ENCODE assay signal across 12 mouse cellular contexts in genomic region chr7:43607743-43608287, GRCm38 (mm10). TPM values are rescaled to one million over a fixed set of nuclear protein-coding genes. Genes with fewer than 3 reads are reported as not detected.
DNase-seq lines count a peak whose midpoint lies in the region; ATAC-seq lines count a peak whose summit lies in the region.
"Had no signal": no experiment of that assay in that cellular context is flagged by ENCODE, and none has a peak within 500 bp of the region (broad histone marks: within the 10 kb centered on the region; RNA-seq: fewer than 3 reads in every experiment).

No protein-coding gene starts in this region.

- H3K27me3 ChIP-seq in forebrain, embryonic 12.5 days = no peaks in the 10 kb centered on the region
- H3K27me3 ChIP-seq in limb, embryonic 13.5 days = peaks cover 9% of the 10 kb centered on the region; the same call in 1 of the 2 replicates
- H3K27me3 ChIP-seq in neural tube, embryonic 14.5 days (ENCODE audit: control insufficient read depth, insufficient read depth, low read length) = no peaks in the 10 kb centered on the region
- H3K27me3 ChIP-seq: CH12.LX had no signal

- DNase-seq in lung, adult 18-20 months = peak; percentile 1 to 10
- DNase-seq in lung, postnatal 10 days = no peak
- no peak for DNase-seq in urinary bladder, adult 18-20 months (ENCODE audit: low spot score in 2 of 2)
- DNase-seq in layer of hippocampus, postnatal 36 days = no peak
- no peak for DNase-seq in layer of hippocampus, adult 9-11 months
- DNase-seq: gastrocnemius, postnatal 25 days had no signal

- no peaks in the 10 kb centered on the region; the same call in 1 of the 2 replicates for H3K4me1 ChIP-seq in forebrain, embryonic 12.5 days
- H3K4me1 ChIP-seq in limb, embryonic 13.5 days = no peaks in the 10 kb centered on the region
- H3K4me1 ChIP-seq in neural tube, embryonic 14.5 days (ENCODE audit: control insufficient read depth, insufficient read depth, low read length) = 0 out of 2 replicates have a peak, but pooled peaks cover 3% of the 10 kb centered on the region

- 51% methylated on average over 5 of the region's 5 CpGs for WGBS in forebrain, embryonic 12.5 days
- WGBS in limb, embryonic 13.5 days = 36% methylated on average over 5 of the region's 5 CpGs
- WGBS in neural tube, embryonic 14.5 days = 40% methylated on average over 5 of the region's 5 CpGs

- peak overlapping the region; percentile 46; the same call in 1 of the 2 replicates for H3K4me3 ChIP-seq in forebrain, embryonic 12.5 days (replicated peaks)
- no peak overlapping the region for H3K4me3 ChIP-seq in limb, embryonic 13.5 days
- no peak overlapping the region for H3K4me3 ChIP-seq in neural tube, embryonic 14.5 days (ENCODE audit: low read depth, low read length)

- no peak overlapping the region for H3K9ac ChIP-seq in forebrain, embryonic 12.5 days
- H3K9ac ChIP-seq in limb, embryonic 13.5 days = no peak overlapping the region
- no peak overlapping the region for H3K9ac ChIP-seq in neural tube, embryonic 14.5 days (replicated peaks; ENCODE audit: low read depth, low read length)

- no peaks in the 10 kb centered on the region for H3K9me3 ChIP-seq in forebrain, embryonic 12.5 days
- no peaks in the 10 kb centered on the region for H3K9me3 ChIP-seq in limb, embryonic 13.5 days
- H3K9me3 ChIP-seq in neural tube, embryonic 14.5 days (ENCODE audit: control insufficient read depth, low read length) = no peaks in the 10 kb centered on the region

- H3K36me3 ChIP-seq in forebrain, embryonic 12.5 days (replicated peaks) = no peaks in the 10 kb centered on the region
- H3K36me3 ChIP-seq in limb, embryonic 13.5 days = no peaks in the 10 kb centered on the region
- no peaks in the 10 kb centered on the region for H3K36me3 ChIP-seq in neural tube, embryonic 14.5 days (ENCODE audit: control insufficient read depth, insufficient read depth, low read length)

- no peak overlapping the region for H3K27ac ChIP-seq in forebrain, embryonic 12.5 days
- no peak overlapping the region for H3K27ac ChIP-seq in limb, embryonic 13.5 days
- no peak overlapping the region for H3K27ac ChIP-seq in neural tube, embryonic 14.5 days (ENCODE audit: low read depth, low read length)

- no peak for ATAC-seq in forebrain, embryonic 12.5 days (ENCODE audit: low FRiP score)
- ATAC-seq in limb, embryonic 13.5 days (ENCODE audit: low FRiP score, low read depth) = no peak
- ATAC-seq in neural tube, embryonic 14.5 days (ENCODE audit: low read depth) = no peak

- peak overlapping the region; percentile 87 for H3K4me2 ChIP-seq in forebrain, embryonic 12.5 days
- H3K4me2 ChIP-seq in limb, embryonic 13.5 days (replicated peaks) = peak overlapping the region; percentile 79
- peak overlapping the region; percentile 71 for H3K4me2 ChIP-seq in neural tube, embryonic 14.5 days (ENCODE audit: low read depth, low read length)

RNA-seq across cellular contexts. Expression of gene Zfp819, which starts 0.8 kb away (rescaled TPM):
- 0.61 and 0.73 TPM in 2 replicates for polyA plus RNA-seq in forebrain, embryonic 12.5 days (2016; fragmentation: Nextera tagmentation; extraction: Ambion mirVana)
- 0.27 and 0.33 TPM in 2 replicates for polyA plus RNA-seq in limb, embryonic 13.5 days (2015; fragmentation: Nextera tagmentation; extraction: Ambion mirVana)
- polyA plus RNA-seq in neural tube, embryonic 14.5 days (2014; fragmentation: Nextera tagmentation; extraction: Ambion mirVana) = 0.24 and 0.44 TPM in 2 replicates
- total RNA-seq in layer of hippocampus, postnatal 36 days (2021) = under 1 TPM; 0.15 to 0.20 TPM
- total RNA-seq: CH12.LX; gastrocnemius, postnatal 25 days had no signal
- polyA plus RNA-seq: intestine, embryonic 14.5 days had no signal

RNA-seq across cellular contexts. Expression of gene Ceacam18, which starts 26.7 kb away (rescaled TPM):
- not detected in 2 replicates for polyA plus RNA-seq in forebrain, embryonic 12.5 days (2016; fragmentation: Nextera tagmentation; extraction: Ambion mirVana)
- polyA plus RNA-seq in limb, embryonic 13.5 days (2015; fragmentation: Nextera tagmentation; extraction: Ambion mirVana) = not detected in 2 replicates
- 0.13 and 0.20 TPM in 2 replicates for polyA plus RNA-seq in neural tube, embryonic 14.5 days (2014; fragmentation: Nextera tagmentation; extraction: Ambion mirVana)
- total RNA-seq in layer of hippocampus, postnatal 36 days (2021) = under 1 TPM in 1 of 2 experiments, not detected in 1; 0.25 TPM
- total RNA-seq: CH12.LX; gastrocnemius, postnatal 25 days had no signal
- polyA plus RNA-seq: limb, embryonic 14.5 days had no signal

RNA-seq across cellular contexts. Expression of gene Zfp719, which starts 28.4 kb away (rescaled TPM):
- 14.6 and 17.1 TPM in 2 replicates for polyA plus RNA-seq in forebrain, embryonic 12.5 days (2016; fragmentation: Nextera tagmentation; extraction: Ambion mirVana)
- 14.4 and 15.4 TPM in 2 replicates for polyA plus RNA-seq in limb, embryonic 13.5 days (2015; fragmentation: Nextera tagmentation; extraction: Ambion mirVana)
- polyA plus RNA-seq in neural tube, embryonic 14.5 days (2014; fragmentation: Nextera tagmentation; extraction: Ambion mirVana) = 16.5 and 19.8 TPM in 2 replicates
- 10 to 100 TPM; 22.0 to 22.1 TPM for total RNA-seq in layer of hippocampus, postnatal 36 days (2021)

RNA-seq across cellular contexts. Expression of gene Zfp658, which starts 45.8 kb away (rescaled TPM):
- 7.5 and 7.8 TPM in 2 replicates for polyA plus RNA-seq in forebrain, embryonic 12.5 days (2016; fragmentation: Nextera tagmentation; extraction: Ambion mirVana)
- polyA plus RNA-seq in limb, embryonic 13.5 days (2015; fragmentation: Nextera tagmentation; extraction: Ambion mirVana) = 4.8 and 4.9 TPM in 2 replicates
- 7.8 and 10.7 TPM in 2 replicates for polyA plus RNA-seq in neural tube, embryonic 14.5 days (2014; fragmentation: Nextera tagmentation; extraction: Ambion mirVana)
- 1 to 10 TPM; 5.5 to 6.6 TPM for total RNA-seq in layer of hippocampus, postnatal 36 days (2021)

RNA-seq across cellular contexts. Expression of gene Siglece, which starts 52.1 kb away (rescaled TPM):
- 0.17 and 0.35 TPM in 2 replicates for polyA plus RNA-seq in forebrain, embryonic 12.5 days (2016; fragmentation: Nextera tagmentation; extraction: Ambion mirVana)
- 0.62 and 0.70 TPM in 2 replicates for polyA plus RNA-seq in limb, embryonic 13.5 days (2015; fragmentation: Nextera tagmentation; extraction: Ambion mirVana)
- 0.15 and 0.33 TPM in 2 replicates for polyA plus RNA-seq in neural tube, embryonic 14.5 days (2014; fragmentation: Nextera tagmentation; extraction: Ambion mirVana)
- total RNA-seq in layer of hippocampus, postnatal 36 days (2021) = 1 to 10 TPM in 1 of 2 experiments, under 1 TPM in 1; 0.83 to 1.4 TPM
- total RNA-seq: CH12.LX had no signal

Comparison
In these comparisons a context has a peak if more than half of its experiments do, and no peak if none do; other contexts are left out.
1. DNase-seq: peak in lung, adult 18-20 months (2 of 2); none in lung, postnatal 10 days (single experiment), urinary bladder, adult 18-20 months (0 of 2), layer of hippocampus, postnatal 36 days (0 of 2) and layer of hippocampus, adult 9-11 months (single experiment).
2. Peak in every context shown above with its lines, with median percentiles within 50 percentile points of each other: H3K4me2 ChIP-seq.